Mouse (Mus musculus) liver, adult 2 months (tissue): ENCODE measurements at regions not wholly inside any gene's neighbourhood (a gene's known extent, or its start where the extent isn't known, plus 50 kb on each side); places are given as distances from the start of the nearest gene placed in this dataset.

Experiments used
- DNase-seq: peaks from one replicate; pipeline ENCODE4 v3.0.0-alpha.2; 2011; ENCODE audit warnings: low read depth, low spot score; ENCODE audit errors: extremely low read depth
- H3K27ac ChIP-seq: fragments of 200-500 bp; replicated peaks from 2 replicates; pipeline ENCODE4 v1.5.1; 2012; ENCODE audit warnings: low read depth, mild to moderate bottlenecking, control low read depth, inconsistent platforms, low read length; ENCODE audit not compliant: insufficient read depth
- H3K27me3 ChIP-seq: fragments of 200-500 bp; 2 replicates; pipeline ENCODE4 v1.6.1; 2012; ENCODE audit warnings: mild to moderate bottlenecking, moderate library complexity, low read length, inconsistent platforms; ENCODE audit not compliant: control insufficient read depth, insufficient read depth
- H3K36me3 ChIP-seq: fragments of 200-500 bp; 2 replicates; pipeline ENCODE4 v1.6.1; 2012; ENCODE audit warnings: low read length, inconsistent platforms; ENCODE audit not compliant: control insufficient read depth, insufficient read depth
- H3K4me1 ChIP-seq: fragments of 200-500 bp; 2 replicates; pipeline ENCODE4 v1.6.1; 2011; ENCODE audit warnings: low read length; ENCODE audit not compliant: control insufficient read depth, insufficient read depth
- H3K4me3 ChIP-seq: fragments of 200-500 bp; 2 replicates; pipeline ENCODE4 v1.5.1; 2011; ENCODE audit warnings: low read depth, mild to moderate bottlenecking, control low read depth, low read length, moderate library complexity; ENCODE audit not compliant: insufficient read depth
- H3K79me2 ChIP-seq: fragments of 200-500 bp; 2 replicates; pipeline ENCODE4 v1.6.1; 2012; ENCODE audit warnings: inconsistent platforms, mild to moderate bottlenecking, low read length, moderate library complexity; ENCODE audit not compliant: control insufficient read depth, insufficient read depth
- H3K9ac ChIP-seq: fragments of 200-500 bp; 2 replicates; pipeline ENCODE4 v1.6.1; 2012; ENCODE audit warnings: low read depth, mild to moderate bottlenecking, control low read depth, inconsistent platforms, low read length
- CTCF ChIP-seq: fragments of 200-500 bp; IDR thresholded peaks from 2 replicates; pipeline ENCODE4 v1.5.1; 2011; ENCODE audit warnings: low read depth, low read length, control low read depth
- POLR2A ChIP-seq: fragments of 200-500 bp; IDR thresholded peaks from 2 replicates; pipeline ENCODE4 v1.6.1; 2011; ENCODE audit warnings: low read length, control low read depth; ENCODE audit not compliant: insufficient read depth; ENCODE audit errors: extremely low read depth
- WGBS: fragments of 180-500 bp; shearing (Covaris S2); methylation state at CpG from one replicate; pipeline ENCODE4 v1.1.7; 2018; 5-methylcytosine and 5-hydroxymethylcytosine counted together

DNA sequence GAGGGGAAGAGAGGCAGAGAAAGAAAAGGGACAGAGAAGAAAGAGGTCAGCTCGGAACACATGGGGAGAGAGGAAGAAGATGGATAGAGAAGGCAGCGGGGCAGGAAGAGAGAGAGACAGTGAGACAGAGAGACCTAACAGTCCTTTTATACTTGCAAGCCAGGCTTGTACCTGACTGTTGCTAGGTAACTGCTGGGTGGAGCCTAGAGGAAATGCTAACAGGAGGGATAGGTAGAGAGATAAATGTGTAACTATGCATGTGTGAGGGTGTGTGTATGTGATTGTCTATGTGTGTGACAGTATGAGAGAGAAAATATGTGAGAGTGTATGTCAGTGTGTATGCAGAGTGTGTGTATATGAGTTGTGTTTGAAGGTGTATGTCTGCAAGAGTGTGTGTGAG is 161.8 kb downstream of the Actr3 start:
- Histone ChIP-seq H3K27me3 (no peaks in the 10 kb centered on the region), H3K9ac (no peak overlapping the region), H3K4me1 (no peaks in the 10 kb centered on the region), H3K79me2 (no peaks in the 10 kb centered on the region), H3K4me3 (no peak overlapping the region), H3K27ac (no peak overlapping the region), H3K36me3 (no peaks in the 10 kb centered on the region)
- TF ChIP-seq POLR2A (no peak), CTCF (no peak)
- DNase-seq = no peak
- 58% methylated on average over 2 of the region's 2 CpGs for WGBS

DNA sequence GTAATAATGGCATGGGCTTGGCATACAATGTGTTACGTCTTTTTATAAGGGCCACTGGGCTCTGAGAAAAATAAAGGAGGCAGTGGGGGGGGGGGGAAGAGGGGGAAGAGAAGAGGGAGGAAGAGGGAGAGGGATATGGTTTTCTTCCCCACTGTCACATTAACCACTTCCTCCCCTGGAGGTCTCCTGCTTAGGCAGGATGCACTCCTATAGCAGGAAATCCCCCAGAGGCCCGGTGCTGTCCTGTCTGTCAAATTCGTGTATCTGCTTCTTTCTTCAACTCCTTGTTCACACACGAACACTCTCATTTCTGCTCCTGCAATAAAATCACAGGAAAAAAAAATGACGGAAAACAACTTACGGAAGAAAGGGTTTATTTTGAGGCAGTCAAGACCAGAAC is 171.8 kb downstream of the Actr3 start:
- no peaks in the 10 kb centered on the region for H3K79me2 ChIP-seq
- TF ChIP-seq CTCF (no peak), POLR2A (no peak)
- no peak overlapping the region for H3K9ac ChIP-seq
- H3K27ac ChIP-seq = no peak overlapping the region
- WGBS = 83% methylated on average over 6 of the region's 6 CpGs
- H3K36me3 ChIP-seq = no peaks in the 10 kb centered on the region
- no peaks in the 10 kb centered on the region for H3K4me1 ChIP-seq
- no peak overlapping the region for H3K4me3 ChIP-seq
- no peak for DNase-seq
- no peaks in the 10 kb centered on the region for H3K27me3 ChIP-seq

DNA sequence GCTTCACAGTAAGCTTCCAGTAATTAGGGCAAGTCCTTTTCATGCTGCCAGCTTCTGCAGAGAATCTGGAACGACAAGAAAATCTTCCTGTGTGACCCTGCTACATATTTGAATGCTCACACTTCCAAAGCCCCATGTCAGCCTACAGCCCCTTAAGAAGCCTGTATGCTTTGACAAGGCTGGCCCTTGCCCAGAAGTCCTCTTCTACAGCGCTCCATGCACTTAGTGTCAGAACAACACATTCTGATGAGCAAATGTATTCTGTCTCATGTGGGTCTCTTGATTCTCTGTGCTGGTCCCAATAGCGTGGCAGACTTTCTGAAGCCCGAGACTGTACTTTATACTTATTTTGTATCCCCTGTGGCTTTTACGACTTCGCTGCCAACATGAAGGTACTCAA is 172.5 kb downstream of the Actr3 start:
- DNase-seq = no peak

DNA sequence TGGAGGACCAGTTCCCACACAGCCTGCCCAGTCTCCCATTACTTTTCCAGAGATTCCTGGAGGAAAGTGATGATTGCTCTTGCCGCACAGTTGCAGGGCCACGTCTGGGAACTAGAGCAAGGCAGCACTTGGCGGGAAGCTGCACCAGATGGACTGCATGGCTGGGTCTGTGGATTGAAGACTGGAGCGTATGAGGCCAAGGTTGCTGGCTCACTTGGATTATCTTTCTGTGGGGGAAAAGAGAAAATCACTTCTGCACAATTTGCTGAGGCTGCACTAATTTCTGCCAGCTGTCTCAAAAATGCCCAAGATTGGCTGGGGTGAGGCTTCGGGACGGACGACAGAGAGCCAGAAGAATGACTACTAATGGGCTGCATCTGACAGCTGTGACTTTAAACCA is 193.2 kb downstream of the Actr3 start:
- no peak for DNase-seq
- no peaks in the 10 kb centered on the region for H3K36me3 ChIP-seq
- H3K9ac ChIP-seq = no peak overlapping the region
- no peak overlapping the region for H3K4me3 ChIP-seq
- H3K4me1 ChIP-seq = no peaks in the 10 kb centered on the region
- no peaks in the 10 kb centered on the region for H3K27me3 ChIP-seq
- no peaks in the 10 kb centered on the region for H3K79me2 ChIP-seq
- 95% methylated on average over 7 of the region's 7 CpGs for WGBS
- TF ChIP-seq POLR2A = no peak
- no peak for TF ChIP-seq CTCF
- H3K27ac ChIP-seq = no peak overlapping the region

More for the DNA sequence above, 172.5 kb downstream of the Actr3 start:
- Histone ChIP-seq H3K79me2 (no peaks in the 10 kb centered on the region), H3K27ac (no peak overlapping the region), H3K27me3 (no peaks in the 10 kb centered on the region), H3K9ac (no peak overlapping the region), H3K4me3 (no peak overlapping the region), H3K36me3 (no peaks in the 10 kb centered on the region), H3K4me1 (no peaks in the 10 kb centered on the region)
- 79% methylated on average over 6 of the region's 6 CpGs for WGBS
- TF ChIP-seq POLR2A (no peak), CTCF (no peak)

DNA sequence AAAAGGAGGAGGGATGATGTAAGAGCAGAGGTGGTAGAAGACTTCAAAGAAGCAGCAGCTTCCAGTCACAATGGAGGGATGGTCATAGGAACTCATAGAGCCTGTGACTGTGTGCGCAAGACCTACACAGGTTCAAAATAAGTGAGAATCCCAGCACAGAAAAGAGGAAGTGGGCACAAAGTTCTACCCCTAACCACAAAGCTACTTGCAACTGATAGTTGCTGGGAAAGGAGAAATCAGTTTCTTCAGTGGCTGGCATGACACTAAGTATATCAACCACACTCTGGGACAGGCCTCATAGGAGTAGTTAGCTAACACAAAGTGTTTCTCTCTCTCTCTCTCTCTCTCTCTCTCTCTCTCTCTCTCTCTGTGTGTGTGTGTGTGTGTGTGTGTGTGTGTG is 193.8 kb downstream of the Actr3 start:
- H3K4me1 ChIP-seq = no peaks in the 10 kb centered on the region
- no peak overlapping the region for H3K27ac ChIP-seq
- no peak overlapping the region for H3K9ac ChIP-seq
- WGBS = 82% methylated on average over 1 of the region's 1 CpGs
- H3K79me2 ChIP-seq = no peaks in the 10 kb centered on the region
- H3K4me3 ChIP-seq = no peak overlapping the region
- no peaks in the 10 kb centered on the region for H3K36me3 ChIP-seq
- TF ChIP-seq CTCF (no peak), POLR2A (no peak)
- H3K27me3 ChIP-seq = no peaks in the 10 kb centered on the region
- DNase-seq = no peak

DNA sequence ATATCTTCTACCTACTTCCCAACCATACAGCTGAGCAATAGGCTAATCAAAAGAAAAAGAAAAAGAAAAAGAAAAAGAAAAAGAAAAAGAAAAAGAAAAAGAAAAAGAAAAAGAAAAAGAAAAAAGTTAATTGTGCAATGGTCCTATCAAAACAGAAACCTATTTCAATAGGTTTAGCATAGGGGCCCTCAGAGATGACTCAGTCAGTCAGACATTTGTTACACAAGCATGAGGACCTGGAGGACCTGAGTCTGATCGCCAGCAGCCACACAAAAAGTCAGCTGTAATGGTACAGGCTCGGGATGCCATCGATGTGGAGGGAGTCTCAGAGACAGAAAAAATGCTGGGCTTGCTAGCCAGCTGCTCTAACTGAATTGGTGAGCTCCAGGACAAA is 197.9 kb downstream of the Actr3 start:
- no peak overlapping the region for H3K4me3 ChIP-seq
- TF ChIP-seq CTCF (no peak), POLR2A (no peak)
- H3K9ac ChIP-seq = no peak overlapping the region
- H3K36me3 ChIP-seq = no peaks in the 10 kb centered on the region
- no peak for DNase-seq
- 0 out of 2 replicates have a peak, but pooled peaks cover 2% of the 10 kb centered on the region for H3K27me3 ChIP-seq
- no peaks in the 10 kb centered on the region for H3K4me1 ChIP-seq
- no peaks in the 10 kb centered on the region for H3K79me2 ChIP-seq
- WGBS = 89% methylated on average over 3 of the region's 3 CpGs
- no peak overlapping the region for H3K27ac ChIP-seq
